Mouse (Mus musculus): ENCODE measurements around the gene Zfp341. TPM values are rescaled to one million over a fixed set of nuclear protein-coding genes. Genes with fewer than 3 reads are reported as not detected.
A peak's percentile ranks its signal among the peaks of the same experiment; 100 is the strongest.

The Zfp341 gene
- polyA plus RNA-seq, 1 experiment from 2014 or later = 1.1 TPM

DNA sequence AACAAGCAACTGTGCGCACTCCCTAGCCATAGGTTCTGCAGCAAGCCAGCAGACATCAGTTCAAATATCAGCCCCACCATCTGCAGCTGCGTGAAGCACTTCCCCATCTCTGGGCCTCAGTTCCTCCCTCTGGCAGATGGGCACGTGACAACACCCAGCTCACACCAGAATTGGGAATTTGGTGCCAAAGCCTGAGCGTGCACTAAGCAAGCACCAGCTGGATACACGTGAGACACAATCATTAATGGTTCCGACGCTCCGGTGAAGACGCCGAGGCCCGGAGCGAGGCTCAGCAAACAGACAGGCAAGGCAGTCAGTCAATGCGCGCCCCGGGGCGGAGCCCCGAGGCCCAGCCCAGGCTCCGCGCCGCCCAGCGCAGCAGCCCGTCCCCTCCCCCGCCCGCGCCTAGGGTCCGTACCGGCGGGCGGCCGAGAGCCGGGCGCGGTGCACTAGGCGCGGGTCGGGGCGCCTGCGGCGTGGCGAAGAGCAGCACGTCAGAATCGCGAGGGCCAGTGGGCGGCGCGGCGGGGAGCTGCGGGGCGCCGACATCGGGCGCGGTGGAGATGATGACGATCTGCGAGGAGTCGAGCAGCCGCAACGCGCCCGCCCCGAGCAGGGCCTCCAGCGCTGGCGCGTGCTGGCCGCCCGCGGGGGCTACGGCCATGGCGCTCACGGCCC, 43.9 kb upstream of the Zfp341 start:
- peak; percentile 80 for ATAC-seq (ENCODE audit: insufficient number of reproducible peaks, insufficient read depth, low FRiP score, low read depth)
- Histone ChIP-seq H3K27ac (replicated peaks in 1 of 2; ENCODE audit: control insufficient read depth in 1 of 2, insufficient read depth in 1 of 2, low read depth in 2 of 2, low read length in 2 of 2) (peak overlapping the region; percentile 68 to 78), H3K27me3 (ENCODE audit: control insufficient read depth, insufficient read depth, low read length) (no peaks in the 10 kb centered on the region), H3K4me1 (ENCODE audit: control insufficient read depth in 2 of 2, insufficient read depth in 2 of 2, low read length in 2 of 2) (peaks cover 23 to 36% of the 10 kb centered on the region in 2 experiments), H3K9ac (ENCODE audit: low read length) (peak overlapping the region; percentile 80), H3K36me3 (ENCODE audit: control insufficient read depth, insufficient read depth, low read length) (peaks cover 1% of the 10 kb centered on the region; the same call in 1 of the 2 replicates), H3K4me2 (ENCODE audit: low read length) (peak overlapping the region; percentile 90), H3K9me3 (ENCODE audit: control insufficient read depth, low read length) (no peaks in the 10 kb centered on the region), H3K4me3 (ENCODE audit: control insufficient read depth in 1 of 2, insufficient read depth in 1 of 2, low read depth in 1 of 2, low read length in 2 of 2) (peak overlapping the region; percentile 78 to 88)
- WGBS = under 1% methylated on average over 64 of the region's 70 CpGs

DNA sequence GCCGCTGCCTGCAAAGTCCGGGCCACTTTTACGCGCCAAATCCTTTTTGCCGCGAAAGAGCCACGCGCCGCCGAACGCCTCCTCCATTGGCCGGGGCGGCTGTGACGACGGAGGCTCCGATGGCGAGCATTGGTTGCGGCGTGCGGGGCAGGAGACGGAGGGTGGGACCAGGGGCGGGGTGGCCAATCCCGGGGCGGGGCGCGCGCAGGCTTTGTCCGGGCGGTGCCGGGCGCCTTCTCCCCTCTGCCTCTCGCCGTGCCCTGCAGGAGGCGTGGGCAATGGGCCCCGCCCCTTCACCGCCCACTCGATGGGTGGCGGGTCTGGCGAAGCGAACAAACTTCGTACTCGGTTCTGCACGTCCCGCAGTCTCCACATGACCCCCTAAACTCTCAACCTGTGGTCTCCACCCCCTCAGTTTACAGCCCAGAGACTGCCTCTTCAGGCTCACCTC, 43.2 kb upstream of the Zfp341 start, which contains the start of gene E2f1:
E2f1 (minus strand) TSS at position 57 of the 451 bp plus-strand sequence.
- Histone ChIP-seq H3K9me3 (ENCODE audit: control insufficient read depth, low read length) (no peaks in the 10 kb centered on the region), H3K4me3 (ENCODE audit: control insufficient read depth in 1 of 2, insufficient read depth in 1 of 2, low read depth in 1 of 2, low read length in 2 of 2) (peak within 1 kb of the TSS; percentile 78 to 88), H3K4me1 (ENCODE audit: control insufficient read depth in 2 of 2, insufficient read depth in 2 of 2, low read length in 2 of 2) (peaks cover 23 to 36% of the 10 kb centered on the region in 2 experiments), H3K4me2 (ENCODE audit: low read length) (peak within 1 kb of the TSS; percentile 90), H3K36me3 (ENCODE audit: control insufficient read depth, insufficient read depth, low read length) (no peaks in the 10 kb centered on the region), H3K27me3 (ENCODE audit: control insufficient read depth, insufficient read depth, low read length) (no peaks in the 10 kb centered on the region), H3K9ac (ENCODE audit: low read length) (peak within 1 kb of the TSS; percentile 80), H3K27ac (replicated peaks in 1 of 2; ENCODE audit: control insufficient read depth in 1 of 2, insufficient read depth in 1 of 2, low read depth in 2 of 2, low read length in 2 of 2) (peak within 1 kb of the TSS; percentile 68 to 78)
- ATAC-seq (ENCODE audit: insufficient number of reproducible peaks, insufficient read depth, low FRiP score, low read depth) = peak; percentile 97
- under 1% methylated on average over 43 of the region's 44 CpGs for WGBS

GRCm38 (mm10) chr2:154570666-154571065, 42.4 kb upstream of the Zfp341 start:
- Histone ChIP-seq H3K36me3 (ENCODE audit: control insufficient read depth, insufficient read depth, low read length) (no peaks in the 10 kb centered on the region), H3K9ac (ENCODE audit: low read length) (no peak overlapping the region), H3K9me3 (ENCODE audit: control insufficient read depth, low read length) (no peaks in the 10 kb centered on the region), H3K27me3 (ENCODE audit: control insufficient read depth, insufficient read depth, low read length) (no peaks in the 10 kb centered on the region), H3K27ac (replicated peaks in 1 of 2; ENCODE audit: control insufficient read depth in 1 of 2, insufficient read depth in 1 of 2, low read depth in 2 of 2, low read length in 2 of 2) (no peak overlapping the region; a peak in 1 of 4 replicates), H3K4me1 (ENCODE audit: control insufficient read depth in 2 of 2, insufficient read depth in 2 of 2, low read length in 2 of 2) (peaks cover 23 to 36% of the 10 kb centered on the region in 2 experiments), H3K4me2 (ENCODE audit: low read length) (peak overlapping the region; percentile 90), H3K4me3 (ENCODE audit: control insufficient read depth in 1 of 2, insufficient read depth in 1 of 2, low read depth in 1 of 2, low read length in 2 of 2) (no peak overlapping the region)
- no peak for ATAC-seq (ENCODE audit: insufficient number of reproducible peaks, insufficient read depth, low FRiP score, low read depth)
- 63% methylated on average over 4 of the region's 4 CpGs for WGBS

DNA sequence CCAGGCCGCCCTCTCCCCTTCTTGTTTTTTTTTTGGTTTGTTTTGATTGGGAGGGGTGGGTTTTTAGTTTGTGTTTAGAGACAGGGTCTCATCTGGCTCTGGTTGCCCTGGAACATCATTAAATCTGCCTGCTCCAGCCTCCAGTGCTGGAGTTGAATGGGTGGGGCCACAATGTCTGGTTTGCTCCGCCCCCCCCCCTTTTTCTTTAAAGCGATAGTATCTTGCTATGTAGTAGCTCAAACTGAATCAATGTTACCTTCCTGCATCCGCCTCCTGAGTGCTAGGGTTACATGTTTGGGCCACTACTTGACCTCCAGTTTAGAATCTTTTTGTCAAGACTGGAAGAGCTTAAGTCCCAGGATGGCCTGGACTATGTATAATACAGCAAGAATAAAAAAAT, 41.8 kb upstream of the Zfp341 start:
- Histone ChIP-seq H3K9ac (ENCODE audit: low read length) (no peak overlapping the region), H3K27ac (replicated peaks in 1 of 2; ENCODE audit: control insufficient read depth in 1 of 2, insufficient read depth in 1 of 2, low read depth in 2 of 2, low read length in 2 of 2) (no peak overlapping the region), H3K4me1 (ENCODE audit: control insufficient read depth in 2 of 2, insufficient read depth in 2 of 2, low read length in 2 of 2) (peaks cover 23 to 31% of the 10 kb centered on the region in 2 experiments), H3K9me3 (ENCODE audit: control insufficient read depth, low read length) (no peaks in the 10 kb centered on the region), H3K4me2 (ENCODE audit: low read length) (no peak overlapping the region), H3K36me3 (ENCODE audit: control insufficient read depth, insufficient read depth, low read length) (no peaks in the 10 kb centered on the region), H3K27me3 (ENCODE audit: control insufficient read depth, insufficient read depth, low read length) (no peaks in the 10 kb centered on the region), H3K4me3 (ENCODE audit: control insufficient read depth in 1 of 2, insufficient read depth in 1 of 2, low read depth in 1 of 2, low read length in 2 of 2) (no peak overlapping the region)
- WGBS = 88% methylated on average over 4 of the region's 4 CpGs
- no peak for ATAC-seq (ENCODE audit: insufficient number of reproducible peaks, insufficient read depth, low FRiP score, low read depth)

- Histone ChIP-seq H3K27ac (replicated peaks in 1 of 2; ENCODE audit: control insufficient read depth in 1 of 2, insufficient read depth in 1 of 2, low read depth in 2 of 2, low read length in 2 of 2) (no peak overlapping the region), H3K27me3 (ENCODE audit: control insufficient read depth, insufficient read depth, low read length) (no peaks in the 10 kb centered on the region), H3K4me3 (ENCODE audit: control insufficient read depth in 1 of 2, insufficient read depth in 1 of 2, low read depth in 1 of 2, low read length in 2 of 2) (no peak overlapping the region), H3K36me3 (ENCODE audit: control insufficient read depth, insufficient read depth, low read length) (no peaks in the 10 kb centered on the region), H3K9me3 (ENCODE audit: control insufficient read depth, low read length) (no peaks in the 10 kb centered on the region), H3K9ac (ENCODE audit: low read length) (no peak overlapping the region), H3K4me2 (ENCODE audit: low read length) (no peak overlapping the region), H3K4me1 (ENCODE audit: control insufficient read depth in 2 of 2, insufficient read depth in 2 of 2, low read length in 2 of 2) (peaks cover 23 to 26% of the 10 kb centered on the region in 2 experiments)
- WGBS = 74% methylated on average over 8 of the region's 8 CpGs
- no peak for ATAC-seq (ENCODE audit: insufficient number of reproducible peaks, insufficient read depth, low FRiP score, low read depth)
Observed at GRCm38 (mm10) chr2:154571976-154572375, 41.1 kb upstream of the Zfp341 start.

GRCm38 (mm10) chr2:154572996-154573395, 40.1 kb upstream of the Zfp341 start:
- ATAC-seq (ENCODE audit: insufficient number of reproducible peaks, insufficient read depth, low FRiP score, low read depth) = no peak
- H3K27me3 ChIP-seq (ENCODE audit: control insufficient read depth, insufficient read depth, low read length) = no peaks in the 10 kb centered on the region
- H3K9me3 ChIP-seq (ENCODE audit: control insufficient read depth, low read length) = no peaks in the 10 kb centered on the region
- no peaks in the 10 kb centered on the region for H3K36me3 ChIP-seq (ENCODE audit: control insufficient read depth, insufficient read depth, low read length)
- no peak overlapping the region for H3K4me2 ChIP-seq (ENCODE audit: low read length)
- H3K4me1 ChIP-seq (ENCODE audit: control insufficient read depth in 2 of 2, insufficient read depth in 2 of 2, low read length in 2 of 2) = peaks cover 22 to 24% of the 10 kb centered on the region in 2 experiments
- WGBS = 76% methylated on average over 3 of the region's 3 CpGs
- H3K9ac ChIP-seq (ENCODE audit: low read length) = no peak overlapping the region
- H3K4me3 ChIP-seq (ENCODE audit: control insufficient read depth in 1 of 2, insufficient read depth in 1 of 2, low read depth in 1 of 2, low read length in 2 of 2) = no peak overlapping the region
- H3K27ac ChIP-seq (replicated peaks in 1 of 2; ENCODE audit: control insufficient read depth in 1 of 2, insufficient read depth in 1 of 2, low read depth in 2 of 2, low read length in 2 of 2) = no peak overlapping the region

DNA sequence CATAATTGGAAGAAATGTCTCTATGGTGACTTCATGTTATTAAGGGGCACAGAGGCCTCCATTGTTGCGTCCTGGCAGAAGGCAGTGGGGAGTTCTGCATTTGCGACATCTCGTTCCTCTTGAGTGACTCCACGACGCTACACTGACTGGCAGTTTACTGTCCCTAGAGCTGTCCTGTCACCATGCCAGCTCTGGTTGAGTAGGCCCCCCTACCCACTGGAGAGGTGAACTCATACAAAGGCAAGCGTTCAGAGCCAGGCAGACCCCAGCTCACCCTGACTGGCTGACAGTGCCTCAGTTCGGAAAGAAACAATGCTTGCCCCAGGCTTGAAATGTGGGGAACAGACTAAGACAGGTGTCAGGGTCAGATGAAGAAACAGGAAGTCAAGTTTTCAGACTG, 38.8 kb upstream of the Zfp341 start:
- no peak for ATAC-seq (ENCODE audit: insufficient number of reproducible peaks, insufficient read depth, low FRiP score, low read depth)
- Histone ChIP-seq H3K9ac (ENCODE audit: low read length) (no peak overlapping the region), H3K9me3 (ENCODE audit: control insufficient read depth, low read length) (no peaks in the 10 kb centered on the region), H3K27ac (replicated peaks in 1 of 2; ENCODE audit: control insufficient read depth in 1 of 2, insufficient read depth in 1 of 2, low read depth in 2 of 2, low read length in 2 of 2) (no peak overlapping the region), H3K27me3 (ENCODE audit: control insufficient read depth, insufficient read depth, low read length) (no peaks in the 10 kb centered on the region), H3K36me3 (ENCODE audit: control insufficient read depth, insufficient read depth, low read length) (no peaks in the 10 kb centered on the region), H3K4me2 (ENCODE audit: low read length) (no peak overlapping the region), H3K4me3 (ENCODE audit: control insufficient read depth in 1 of 2, insufficient read depth in 1 of 2, low read depth in 1 of 2, low read length in 2 of 2) (no peak overlapping the region), H3K4me1 (ENCODE audit: control insufficient read depth in 2 of 2, insufficient read depth in 2 of 2, low read length in 2 of 2) (peaks cover 11 to 13% of the 10 kb centered on the region in 2 experiments)
- WGBS = 70% methylated on average over 7 of the region's 7 CpGs
